Mouse (Mus musculus): Measurements from ENCODE around the gene Socs3. TPM values are rescaled to one million over a fixed set of nuclear protein-coding genes. Genes with fewer than 3 reads are reported as not detected.

The Socs3 gene
- polyA plus RNA-seq, 1 experiment from 2014 or later, result 7.8 TPM

DNA sequence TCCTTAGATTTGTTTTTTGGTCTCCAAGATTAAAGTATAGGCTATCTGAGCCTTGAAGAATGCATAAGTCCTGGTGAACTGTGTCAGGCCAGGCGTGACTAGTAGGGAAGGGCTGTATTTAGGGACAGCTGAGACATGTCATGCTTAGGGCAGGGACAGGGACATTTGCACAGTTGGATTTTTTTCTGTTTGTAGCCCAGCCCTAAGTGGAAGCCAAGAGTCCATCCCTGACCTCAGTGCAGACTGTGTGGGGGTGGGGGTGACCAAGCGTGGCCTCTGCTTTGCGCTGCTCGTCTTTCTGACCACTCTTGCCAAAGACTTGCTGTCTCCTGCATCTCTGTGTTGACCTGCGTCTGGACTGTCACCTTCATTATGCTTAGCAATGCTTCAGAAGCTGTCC, 34.4 kb upstream of the Socs3 start:
- Histone ChIP-seq H3K4me2 (no peak overlapping the region), H3K4me3 (no peak overlapping the region), H3K9me3 (no peaks in the 10 kb centered on the region), H3K27me3 (no peaks in the 10 kb centered on the region), H3K9ac (no peak overlapping the region), H3K36me3 (peaks cover 52% of the 10 kb centered on the region), H3K27ac (replicated peaks) (no peak overlapping the region), H3K4me1 (replicated peaks) (peaks cover 13% of the 10 kb centered on the region)
- no peak for ATAC-seq (ENCODE audit: low FRiP score, low read depth)
- 92% methylated on average over 5 of the region's 5 CpGs for WGBS

DNA sequence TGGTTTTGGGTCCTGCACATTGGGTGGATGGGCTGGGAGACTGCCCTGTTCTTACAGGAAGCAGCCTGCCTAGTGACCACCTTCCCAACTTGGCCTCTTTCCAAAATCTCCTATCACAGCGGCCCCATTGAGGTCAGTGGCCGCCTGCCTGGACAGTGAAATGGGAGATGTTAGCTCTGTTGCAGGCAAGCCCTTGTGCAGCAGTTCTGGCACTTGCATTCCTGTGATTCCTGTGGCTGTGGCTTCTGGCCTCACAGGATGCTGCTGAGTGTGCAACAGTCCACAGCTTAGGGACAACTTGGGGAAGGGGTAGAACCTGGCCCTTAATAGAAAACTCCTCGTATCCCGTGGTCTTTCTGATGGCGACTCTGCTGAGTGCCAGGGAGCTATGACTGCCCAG, 33.9 kb upstream of the Socs3 start:
- Histone ChIP-seq H3K4me1 (replicated peaks) (peaks cover 8% of the 10 kb centered on the region), H3K27ac (replicated peaks) (no peak overlapping the region), H3K27me3 (no peaks in the 10 kb centered on the region), H3K36me3 (peaks cover 52% of the 10 kb centered on the region), H3K4me3 (no peak overlapping the region), H3K9me3 (no peaks in the 10 kb centered on the region), H3K4me2 (no peak overlapping the region), H3K9ac (no peak overlapping the region)
- ATAC-seq (ENCODE audit: low FRiP score, low read depth), result no peak
- WGBS, result 83% methylated on average over 5 of the region's 5 CpGs

DNA sequence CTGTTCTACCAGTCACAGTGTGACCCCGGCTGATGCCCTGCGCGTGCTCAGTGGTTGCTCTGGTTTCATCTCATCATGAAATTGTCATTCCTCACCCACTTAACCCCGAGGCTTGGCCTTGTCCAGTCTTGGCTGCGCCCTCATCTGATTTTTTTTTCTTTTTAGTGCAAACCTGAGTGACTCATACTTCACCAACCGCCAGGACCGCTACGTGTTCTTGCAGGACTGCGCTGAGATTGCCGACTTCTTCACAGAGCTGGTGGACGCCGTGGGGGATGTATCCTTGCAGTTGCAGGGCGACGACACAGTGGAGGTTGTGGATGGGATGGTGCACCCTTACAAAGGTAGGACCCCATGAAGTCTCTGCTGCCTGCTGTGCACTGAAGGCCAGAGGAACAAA, 33.3 kb upstream of the Socs3 start:
- no peaks in the 10 kb centered on the region for H3K9me3 ChIP-seq
- 0 out of 2 replicates have a peak, but pooled peaks cover 5% of the 10 kb centered on the region for H3K4me1 ChIP-seq (replicated peaks)
- ATAC-seq (ENCODE audit: low FRiP score, low read depth), result no peak
- WGBS, result 95% methylated on average over 14 of the region's 14 CpGs
- no peak overlapping the region for H3K4me2 ChIP-seq
- H3K36me3 ChIP-seq, result peaks cover 52% of the 10 kb centered on the region
- H3K27me3 ChIP-seq, result no peaks in the 10 kb centered on the region
- H3K27ac ChIP-seq (replicated peaks), result no peak overlapping the region
- no peak overlapping the region for H3K9ac ChIP-seq
- no peak overlapping the region for H3K4me3 ChIP-seq

DNA sequence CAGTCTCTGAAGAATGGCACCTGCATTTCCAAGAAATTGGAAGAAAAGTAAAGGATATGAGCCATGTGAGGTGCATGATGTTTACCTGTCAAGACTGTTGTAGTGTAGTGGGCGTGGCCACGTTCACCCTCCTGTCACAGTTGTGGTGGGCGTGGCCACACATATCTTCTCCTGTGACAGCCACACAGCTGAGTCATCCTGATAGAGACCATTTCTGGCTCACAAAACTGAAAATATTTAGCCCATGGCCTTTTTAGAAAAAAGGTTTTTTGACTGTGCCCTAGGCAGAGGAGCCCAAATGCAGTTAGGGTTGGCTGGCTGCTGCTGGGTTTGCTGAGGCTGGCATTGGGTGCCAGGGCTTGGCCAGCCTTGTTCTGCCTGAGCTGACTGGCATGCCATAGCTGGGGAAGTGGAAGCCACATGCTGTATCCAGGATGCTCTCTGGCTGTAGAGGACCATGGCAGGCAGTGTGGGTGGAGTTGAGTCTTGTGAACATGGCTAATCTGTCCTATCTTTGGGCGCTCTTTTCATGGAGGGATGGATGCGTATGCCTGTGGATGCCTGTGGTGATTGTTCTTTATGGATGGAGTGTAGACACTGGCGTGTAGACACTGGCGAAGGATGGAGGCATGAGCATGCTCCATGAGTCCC, 30.8 kb upstream of the Socs3 start:
- H3K27me3 ChIP-seq, result no peaks in the 10 kb centered on the region
- H3K4me2 ChIP-seq, result no peak overlapping the region
- H3K36me3 ChIP-seq, result peaks cover 41% of the 10 kb centered on the region
- ATAC-seq (ENCODE audit: low FRiP score, low read depth), result no peak
- WGBS, result 88% methylated on average over 7 of the region's 7 CpGs
- H3K9me3 ChIP-seq, result no peaks in the 10 kb centered on the region
- H3K4me1 ChIP-seq (replicated peaks), result peaks cover 6% of the 10 kb centered on the region
- H3K4me3 ChIP-seq, result no peak overlapping the region
- H3K9ac ChIP-seq, result no peak overlapping the region
- no peak overlapping the region for H3K27ac ChIP-seq (replicated peaks)

DNA sequence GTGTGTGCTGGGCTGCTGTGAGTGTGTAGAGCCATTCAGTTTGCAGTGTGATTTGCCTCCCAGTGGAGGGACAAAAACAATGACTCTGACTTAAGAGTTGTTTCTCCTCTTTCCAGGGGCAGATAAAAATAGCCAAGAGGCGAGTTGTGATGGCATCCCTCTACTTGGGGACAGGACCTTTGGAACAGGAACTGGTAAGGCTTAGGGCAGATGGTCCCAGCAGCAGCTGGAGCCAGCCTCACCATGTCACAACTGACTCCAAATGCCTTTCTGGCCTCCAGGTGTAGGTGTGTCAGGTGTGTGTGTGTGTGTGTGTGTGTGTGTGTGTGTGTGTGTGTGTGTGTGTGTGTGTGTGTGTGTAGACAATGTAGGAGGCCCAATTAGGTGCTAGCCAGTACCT, 30.2 kb upstream of the Socs3 start:
- H3K4me3 ChIP-seq, result no peak overlapping the region
- 68% methylated on average over 1 of the region's 1 CpGs for WGBS
- no peak overlapping the region for H3K9ac ChIP-seq
- no peak for ATAC-seq (ENCODE audit: low FRiP score, low read depth)
- peaks cover 35% of the 10 kb centered on the region for H3K36me3 ChIP-seq
- no peak overlapping the region for H3K4me2 ChIP-seq
- peaks cover 11% of the 10 kb centered on the region for H3K4me1 ChIP-seq (replicated peaks)
- H3K27me3 ChIP-seq, result no peaks in the 10 kb centered on the region
- H3K9me3 ChIP-seq, result no peaks in the 10 kb centered on the region
- no peak overlapping the region for H3K27ac ChIP-seq (replicated peaks)

DNA sequence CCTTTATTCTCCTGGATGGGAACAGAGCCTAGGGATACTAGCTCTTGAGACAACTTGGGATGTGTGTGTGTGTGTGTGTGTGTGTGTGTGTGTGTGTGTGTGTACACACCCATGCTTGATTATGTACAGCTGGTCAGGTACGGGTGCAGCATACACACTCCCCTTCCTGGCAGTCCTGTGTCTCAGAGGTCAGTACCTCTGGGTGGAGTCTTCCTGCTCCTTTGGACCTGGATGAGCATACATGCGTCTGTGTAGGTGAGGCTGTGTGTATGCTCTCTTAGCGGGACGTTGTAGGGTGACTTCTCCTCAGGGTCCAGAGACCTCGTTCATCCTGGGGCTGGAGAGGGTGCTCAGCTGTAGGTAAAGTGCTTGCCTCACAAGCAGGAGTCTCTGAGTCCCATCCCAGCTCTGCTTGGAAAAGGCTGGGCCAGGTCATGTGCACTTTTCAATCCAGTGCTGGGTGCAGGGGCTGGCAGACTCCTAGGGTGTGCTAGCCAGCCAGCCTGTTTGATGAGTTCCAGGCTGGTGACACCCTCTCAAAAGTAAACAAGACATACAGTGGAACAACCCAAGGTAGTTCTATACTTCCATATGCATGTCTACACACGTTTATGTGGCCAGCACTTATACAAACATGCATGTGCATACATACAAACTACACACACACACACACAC, 29.6 kb upstream of the Socs3 start:
- Histone ChIP-seq H3K9me3 (no peaks in the 10 kb centered on the region), H3K4me3 (no peak overlapping the region), H3K27ac (replicated peaks) (no peak overlapping the region), H3K4me1 (replicated peaks) (peaks cover 16% of the 10 kb centered on the region), H3K36me3 (peaks cover 31% of the 10 kb centered on the region), H3K4me2 (no peak overlapping the region), H3K9ac (no peak overlapping the region), H3K27me3 (no peaks in the 10 kb centered on the region)
- WGBS, result 94% methylated on average over 6 of the region's 6 CpGs
- ATAC-seq (ENCODE audit: low FRiP score, low read depth), result no peak

DNA sequence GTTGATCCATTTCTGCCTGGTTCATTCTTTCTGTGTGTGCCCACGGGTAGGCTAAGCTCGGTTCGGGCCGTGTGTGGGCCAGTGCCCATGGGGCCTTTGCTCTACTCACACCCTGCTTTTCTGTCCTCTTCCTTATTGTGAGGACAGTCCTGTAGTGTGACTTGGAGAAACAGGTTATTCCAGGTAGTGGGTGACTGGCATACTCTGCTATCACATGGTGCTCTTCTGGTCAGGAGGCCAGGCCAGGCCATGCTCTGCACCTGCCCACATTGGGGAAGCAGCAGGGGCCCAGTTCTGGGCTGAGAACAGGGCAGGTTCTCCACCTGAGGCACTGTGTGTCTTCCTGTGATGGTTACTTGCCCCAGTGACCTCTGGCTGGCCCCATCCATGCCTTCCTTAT, 28.5 kb upstream of the Socs3 start:
- no peaks in the 10 kb centered on the region for H3K9me3 ChIP-seq
- H3K27ac ChIP-seq (replicated peaks), result no peak overlapping the region
- H3K4me3 ChIP-seq, result no peak overlapping the region
- no peak for ATAC-seq (ENCODE audit: low FRiP score, low read depth)
- H3K4me2 ChIP-seq, result no peak overlapping the region
- no peak overlapping the region for H3K9ac ChIP-seq
- peaks cover 21% of the 10 kb centered on the region for H3K36me3 ChIP-seq
- H3K27me3 ChIP-seq, result no peaks in the 10 kb centered on the region
- WGBS, result 92% methylated on average over 4 of the region's 4 CpGs
- H3K4me1 ChIP-seq (replicated peaks), result peaks cover 19% of the 10 kb centered on the region

DNA sequence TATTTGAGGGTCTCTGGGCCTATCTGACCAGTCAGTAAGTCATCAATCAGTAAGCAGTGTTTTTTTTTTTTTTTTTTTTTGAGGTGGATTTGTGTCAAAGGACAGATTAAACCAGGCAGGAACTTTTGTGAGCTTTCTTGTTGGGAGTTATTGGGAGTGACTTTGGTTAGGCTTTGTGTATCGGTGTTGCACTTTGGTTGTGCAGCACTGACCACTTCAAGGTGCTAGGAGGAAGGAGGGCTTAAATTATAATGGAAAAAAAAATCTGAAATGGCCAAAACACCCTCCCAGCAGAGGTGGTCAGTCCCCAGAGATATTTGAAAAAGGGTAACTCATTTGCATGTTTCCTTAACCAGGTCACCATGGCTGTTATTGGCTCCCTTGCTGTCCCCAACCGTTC, 27.2 kb upstream of the Socs3 start:
- no peak for ATAC-seq (ENCODE audit: low FRiP score, low read depth)
- no peak overlapping the region for H3K4me3 ChIP-seq
- H3K36me3 ChIP-seq, result peaks cover 11% of the 10 kb centered on the region
- no peak overlapping the region for H3K27ac ChIP-seq (replicated peaks)
- H3K9me3 ChIP-seq, result no peaks in the 10 kb centered on the region
- WGBS, result 93% methylated on average over 2 of the region's 2 CpGs
- no peak overlapping the region for H3K4me2 ChIP-seq
- H3K9ac ChIP-seq, result no peak overlapping the region
- no peaks in the 10 kb centered on the region for H3K27me3 ChIP-seq
- H3K4me1 ChIP-seq (replicated peaks), result peaks cover 25% of the 10 kb centered on the region

DNA sequence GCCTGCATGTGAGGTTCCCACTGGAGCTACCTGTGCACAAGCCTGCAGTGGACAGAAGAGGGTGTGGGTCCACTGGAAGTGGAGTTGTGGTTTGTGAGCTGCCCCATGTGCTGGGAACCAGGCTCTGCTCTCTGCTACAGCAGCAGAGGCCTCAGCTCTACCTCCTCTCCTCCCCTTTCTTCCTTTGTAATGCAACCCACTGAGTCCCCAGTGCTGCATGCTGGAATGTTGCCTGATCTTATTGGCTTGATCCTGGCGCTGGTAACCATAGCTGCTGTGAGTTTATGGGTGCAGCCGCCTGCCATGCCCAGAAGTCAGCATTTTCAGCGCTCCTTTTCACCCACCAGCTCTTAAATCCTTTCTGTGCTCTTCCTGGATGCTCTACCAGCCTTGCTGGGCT, 26.2 kb upstream of the Socs3 start:
- Histone ChIP-seq H3K27ac (replicated peaks) (0 out of 2 replicates have a peak overlapping the region, but pooled peaks have one; percentile 48), H3K9ac (no peak overlapping the region)

DNA sequence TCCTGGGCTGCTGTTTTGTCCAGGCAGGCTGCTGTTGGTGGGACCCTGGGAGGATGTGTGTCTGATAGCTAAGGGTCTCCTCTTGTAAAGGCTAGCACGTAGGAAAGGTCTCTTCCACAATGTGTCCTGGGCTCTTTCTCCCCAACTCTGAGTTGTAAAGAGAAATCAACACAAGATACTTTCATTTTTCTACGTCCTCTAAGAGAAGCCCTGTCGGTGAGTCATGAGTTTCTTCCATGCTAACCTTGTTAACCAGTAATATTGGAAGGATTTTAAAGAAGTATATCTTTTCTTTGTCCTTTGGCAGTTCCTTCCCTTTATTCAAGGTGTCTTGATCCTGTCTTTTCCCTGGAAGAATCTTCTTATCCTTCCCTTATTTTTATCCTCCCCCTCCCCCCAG, 25.8 kb upstream of the Socs3 start:
- no peaks in the 10 kb centered on the region for H3K27me3 ChIP-seq
- H3K4me3 ChIP-seq, result no peak overlapping the region
- 40% methylated on average over 3 of the region's 3 CpGs for WGBS
- H3K27ac ChIP-seq (replicated peaks), result 0 out of 2 replicates have a peak overlapping the region, but pooled peaks have one; percentile 48
- no peak overlapping the region for H3K9ac ChIP-seq
- no peak overlapping the region for H3K4me2 ChIP-seq
- no peak for ATAC-seq (ENCODE audit: low FRiP score, low read depth)
- peaks cover 37% of the 10 kb centered on the region for H3K4me1 ChIP-seq (replicated peaks)
- H3K9me3 ChIP-seq, result no peaks in the 10 kb centered on the region
- no peaks in the 10 kb centered on the region for H3K36me3 ChIP-seq

More for the DNA sequence above, 26.2 kb upstream of the Socs3 start:
- peaks cover under 1% of the 10 kb centered on the region; the same call in 1 of the 2 replicates for H3K36me3 ChIP-seq
- H3K4me2 ChIP-seq, result no peak overlapping the region
- 23% methylated on average over 3 of the region's 3 CpGs for WGBS
- peaks cover 33% of the 10 kb centered on the region for H3K4me1 ChIP-seq (replicated peaks)
- no peaks in the 10 kb centered on the region for H3K27me3 ChIP-seq
- no peak for ATAC-seq (ENCODE audit: low FRiP score, low read depth)
- H3K9me3 ChIP-seq, result no peaks in the 10 kb centered on the region
- H3K4me3 ChIP-seq, result no peak overlapping the region

DNA sequence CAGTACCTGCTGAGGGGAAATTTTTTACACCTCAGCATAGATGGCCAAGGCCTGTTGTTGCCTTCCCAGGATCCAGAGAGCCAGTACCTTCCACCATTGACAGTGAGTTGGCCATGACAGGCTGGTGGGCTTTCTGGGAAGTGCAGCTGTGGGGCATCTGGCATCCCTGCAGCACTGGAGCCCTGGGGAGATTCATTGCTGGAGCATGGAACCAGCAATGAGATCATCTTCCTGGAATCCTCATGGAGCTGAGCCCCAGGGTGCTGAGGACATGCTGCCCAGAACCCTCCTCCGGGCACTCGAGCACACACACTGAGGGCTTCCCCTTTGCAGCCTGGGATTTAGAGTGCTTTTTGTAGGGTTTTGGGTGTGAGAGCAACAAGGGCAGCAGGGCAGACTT, 25.4 kb upstream of the Socs3 start:
- no peak for ATAC-seq (ENCODE audit: low FRiP score, low read depth)
- no peak overlapping the region for H3K4me3 ChIP-seq
- H3K4me1 ChIP-seq (replicated peaks), result peaks cover 41% of the 10 kb centered on the region
- no peak overlapping the region for H3K4me2 ChIP-seq
- no peak overlapping the region for H3K9ac ChIP-seq
- no peak overlapping the region for H3K27ac ChIP-seq (replicated peaks)
- H3K27me3 ChIP-seq, result no peaks in the 10 kb centered on the region
- H3K36me3 ChIP-seq, result no peaks in the 10 kb centered on the region
- WGBS, result 66% methylated on average over 2 of the region's 2 CpGs
- no peaks in the 10 kb centered on the region for H3K9me3 ChIP-seq

DNA sequence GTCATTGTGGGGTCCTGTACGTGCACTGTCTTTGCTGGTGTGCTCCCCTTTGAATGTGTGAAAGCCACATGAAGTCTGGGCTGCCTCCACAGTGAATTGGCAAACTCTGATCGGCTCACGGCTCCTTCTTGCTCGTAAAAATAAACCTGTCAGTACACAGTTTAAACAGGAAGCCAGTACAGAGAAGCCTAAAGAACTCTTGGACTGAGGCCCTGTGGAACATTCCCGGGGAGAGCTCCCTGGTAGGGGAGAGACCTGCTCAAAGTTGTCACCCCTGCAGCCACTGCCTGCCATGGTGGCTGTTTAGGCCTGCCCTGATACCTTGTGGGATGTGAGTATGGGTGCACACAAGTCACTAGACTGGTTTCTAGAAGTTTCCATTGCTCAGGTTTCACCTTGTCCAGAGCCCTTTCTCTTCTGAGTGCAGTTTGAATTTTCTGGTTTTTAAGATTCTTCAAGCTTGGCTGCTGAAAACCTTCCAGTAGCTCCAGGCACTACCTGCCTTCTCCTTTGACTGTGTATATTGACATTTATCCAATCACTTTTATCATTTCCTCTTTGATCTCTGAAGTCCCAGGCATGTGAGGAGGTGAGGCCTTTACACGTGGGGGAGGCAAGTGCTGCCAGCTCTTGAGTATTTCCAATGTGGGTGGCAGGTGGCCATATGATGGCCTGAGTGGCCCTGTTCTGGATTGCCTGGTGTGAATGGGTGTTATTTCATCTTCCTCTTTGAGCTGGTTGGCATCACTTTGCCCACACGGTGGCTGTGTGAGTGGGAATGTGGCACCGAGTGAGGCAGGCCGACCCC, 24.6 kb upstream of the Socs3 start:
- no peak for ATAC-seq (ENCODE audit: low FRiP score, low read depth)
- WGBS, result 71% methylated on average over 9 of the region's 9 CpGs
- H3K27ac ChIP-seq (replicated peaks), result 0 out of 2 replicates have a peak overlapping the region, but pooled peaks have one; percentile 17
- H3K9ac ChIP-seq, result 0 out of 2 replicates have a peak overlapping the region, but pooled peaks have one; percentile 2
- H3K4me2 ChIP-seq, result no peak overlapping the region
- no peaks in the 10 kb centered on the region for H3K27me3 ChIP-seq
- no peaks in the 10 kb centered on the region for H3K36me3 ChIP-seq
- H3K9me3 ChIP-seq, result no peaks in the 10 kb centered on the region
- H3K4me1 ChIP-seq (replicated peaks), result peaks cover 49% of the 10 kb centered on the region
- H3K4me3 ChIP-seq, result no peak overlapping the region

Measured in hindbrain, embryonic 15.5 days (tissue).